Mouse (Mus musculus) heart, embryonic 12.5 days (tissue): ENCODE data around the gene 9230104L09Rik. TPM values are rescaled to one million over a fixed set of nuclear protein-coding genes. Genes with fewer than 3 reads are reported as not detected.

Experiments used
- ATAC-seq: fragments of 200-750 bp; cut with Nextera tagmentation; 2 replicates; pipeline ENCODE4 v1.8.0; 2017; ENCODE audit warnings: moderate TSS enrichment, moderate library complexity; ENCODE audit not compliant: insufficient number of reproducible peaks, low FRiP score
- H3K27ac ChIP-seq: fragments of 300-500 bp; sonication (generic); 2 replicates; pipeline ENCODE4 v1.5.1; 2016; ENCODE audit warnings: mild to moderate bottlenecking, moderate library complexity; ENCODE audit not compliant: poor library complexity, severe bottlenecking
- H3K27me3 ChIP-seq: fragments of 300-500 bp; sonication (generic); replicated peaks from 2 replicates; pipeline ENCODE4 v1.6.1; 2016; ENCODE audit warnings: mild to moderate bottlenecking, moderate library complexity
- H3K36me3 ChIP-seq: fragments of 300-500 bp; sonication (generic); 2 replicates; pipeline ENCODE4 v1.6.1; 2016; ENCODE audit warnings: mild to moderate bottlenecking, moderate library complexity
- H3K4me1 ChIP-seq: fragments of 300-500 bp; sonication (generic); replicated peaks from 2 replicates; pipeline ENCODE4 v1.6.1; 2016; ENCODE audit warnings: mild to moderate bottlenecking
- H3K4me2 ChIP-seq: fragments of 300-500 bp; sonication (generic); 2 replicates; pipeline ENCODE4 v1.6.1; 2016; ENCODE audit warnings: mild to moderate bottlenecking, moderate library complexity
- H3K4me3 ChIP-seq: fragments of 300-500 bp; sonication (generic); 2 replicates; pipeline ENCODE4 v1.5.1; 2016; ENCODE audit warnings: mild to moderate bottlenecking
- H3K9ac ChIP-seq: fragments of 300-500 bp; sonication (generic); 2 replicates; pipeline ENCODE4 v1.6.1; 2016; ENCODE audit warnings: mild to moderate bottlenecking, moderate library complexity
- H3K9me3 ChIP-seq: fragments of 300-500 bp; sonication (generic); replicated peaks from 2 replicates; pipeline ENCODE4 v1.6.1; 2016; ENCODE audit warnings: mild to moderate bottlenecking, moderate library complexity
- WGBS: fragments of 180-500 bp; shearing (Covaris S2); methylation state at CpG from one replicate; pipeline ENCODE4 v1.1.7; 2016; 5-methylcytosine and 5-hydroxymethylcytosine counted together
- polyA plus RNA-seq: library from polyadenylated mRNA; unstranded; fragments of >200 nt; fragmentation: Nextera tagmentation; extraction: Ambion mirVana; gene quantifications from 2 replicates; pipeline ENCODE4 v1.2.1, GENCODE M21; 2016

9230104L09Rik gene
- polyA plus RNA-seq, 1 experiment from 2014 or later, result not detected

DNA sequence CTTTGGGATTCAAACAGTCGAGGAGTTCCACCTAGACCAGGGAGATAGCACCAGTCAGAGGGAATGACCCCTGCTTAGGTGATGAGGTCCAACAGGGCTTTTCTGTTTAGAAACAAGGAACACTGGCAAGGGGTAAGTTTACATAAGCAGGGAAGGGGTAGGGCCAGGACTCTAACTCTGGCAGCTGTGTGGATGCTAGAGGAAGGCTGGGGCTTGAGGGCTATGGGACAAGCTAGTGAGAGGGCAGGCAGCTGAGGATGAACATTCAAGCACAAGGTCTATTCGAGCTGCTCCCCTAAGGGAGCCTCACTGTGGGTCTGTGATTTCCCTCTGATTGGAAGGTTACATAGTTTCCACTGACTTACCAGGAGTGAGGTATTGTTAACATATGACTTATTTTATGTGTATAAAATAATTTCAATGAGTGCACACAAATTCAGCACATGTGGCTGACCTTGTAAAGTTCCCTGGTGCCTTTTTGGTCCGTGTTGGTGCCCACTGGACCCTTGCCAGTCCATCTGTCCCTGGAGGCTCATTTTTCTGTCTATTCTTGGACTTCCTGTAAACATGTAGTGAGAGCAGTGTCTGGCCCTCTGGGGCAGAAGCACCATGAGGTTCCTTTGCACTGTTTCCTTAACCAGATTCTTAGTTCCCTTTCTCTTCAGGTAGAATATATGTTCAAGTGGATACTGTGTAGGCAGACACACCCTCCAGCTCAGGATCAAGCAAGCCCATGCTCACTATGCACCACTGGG is 12.4 kb upstream of the 9230104L09Rik start:
- no peaks in the 10 kb centered on the region for H3K27me3 ChIP-seq
- no peaks in the 10 kb centered on the region for H3K9me3 ChIP-seq
- H3K27ac ChIP-seq, result peak overlapping the region; percentile 20
- no peak for ATAC-seq
- peaks cover 62% of the 10 kb centered on the region for H3K4me1 ChIP-seq
- peaks cover 4% of the 10 kb centered on the region for H3K36me3 ChIP-seq
- no peak overlapping the region for H3K9ac ChIP-seq
- H3K4me3 ChIP-seq, result no peak overlapping the region
- 27% methylated on average over 3 of the region's 3 CpGs for WGBS
- no peak overlapping the region for H3K4me2 ChIP-seq

DNA sequence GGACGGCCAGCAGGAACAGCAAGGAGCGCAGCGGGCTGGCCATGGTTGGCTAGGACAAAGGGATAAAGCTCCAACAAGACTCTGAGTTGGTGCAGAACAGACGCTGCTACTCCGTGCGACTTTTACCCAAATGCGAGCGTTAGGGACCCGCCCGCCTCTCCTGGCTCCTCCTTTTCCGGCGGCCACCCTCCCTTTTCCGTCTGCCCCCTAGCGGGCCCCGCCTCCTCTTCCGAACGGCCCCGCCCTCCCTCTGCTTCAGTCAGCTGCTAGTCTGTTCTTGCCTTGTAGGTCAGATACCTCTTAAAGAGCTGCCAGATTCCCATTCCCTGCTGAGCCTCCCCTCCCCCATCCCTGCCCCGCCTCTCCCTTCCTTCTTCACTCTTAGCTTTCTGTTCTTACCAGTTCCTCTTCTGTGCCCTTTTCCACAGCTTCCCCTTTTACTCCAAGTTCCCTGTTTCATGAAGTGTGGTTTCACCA is 10.5 kb upstream of the 9230104L09Rik start, which contains the start of gene Cst3:
Gene Cst3 (minus strand): TSS at position 358 of the 477 bp plus-strand sequence.
- H3K27me3 ChIP-seq, result no peaks in the 10 kb centered on the region
- peak within 1 kb of the TSS; percentile 93 for H3K9ac ChIP-seq
- H3K9me3 ChIP-seq, result no peaks in the 10 kb centered on the region
- peaks cover 63% of the 10 kb centered on the region for H3K4me1 ChIP-seq
- peak within 1 kb of the TSS; percentile 92 for H3K4me2 ChIP-seq
- peak; percentile 92 for ATAC-seq
- peak within 1 kb of the TSS; percentile 94 for H3K4me3 ChIP-seq
- WGBS, result under 1% methylated on average over 19 of the region's 19 CpGs
- peak within 1 kb of the TSS; percentile 95 for H3K27ac ChIP-seq
- peaks cover 22% of the 10 kb centered on the region for H3K36me3 ChIP-seq

DNA sequence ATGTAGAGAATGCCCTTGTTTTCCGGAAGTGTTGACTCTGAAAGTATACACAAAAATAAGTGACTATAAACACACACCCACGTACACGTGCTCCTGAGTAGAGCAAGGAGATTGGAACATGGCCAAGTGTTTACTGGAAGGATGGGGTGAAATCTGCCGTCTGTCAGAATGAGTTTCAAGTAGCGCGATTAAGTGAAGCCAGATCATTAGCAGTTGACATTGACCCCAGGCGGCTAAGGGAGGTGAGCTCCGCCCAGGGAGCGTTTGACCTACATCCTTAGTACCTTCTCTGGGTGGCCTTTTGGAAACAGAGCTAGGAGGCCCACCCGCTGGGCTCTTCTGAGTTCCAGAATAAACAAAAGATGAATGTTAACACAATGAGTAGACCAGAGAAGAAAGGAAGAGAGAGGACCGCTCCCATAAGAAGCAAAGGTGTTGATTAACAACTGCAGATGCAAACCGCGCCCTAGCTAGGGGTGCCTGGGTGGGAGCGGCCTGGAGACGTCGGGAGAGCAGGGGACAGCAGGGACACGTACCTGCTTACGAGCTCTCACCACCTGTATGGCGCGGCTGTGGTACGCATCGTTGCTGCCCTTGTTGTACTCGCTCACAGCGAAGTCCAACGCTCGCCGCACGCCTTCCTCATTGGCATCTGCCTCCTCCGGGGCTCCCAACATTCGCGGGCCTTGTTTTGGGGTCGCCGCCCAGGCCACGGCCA is 9.9 kb upstream of the 9230104L09Rik start:
- Histone ChIP-seq H3K4me2 (peak overlapping the region; percentile 92), H3K9me3 (no peaks in the 10 kb centered on the region), H3K9ac (peak overlapping the region; percentile 93), H3K27ac (peak overlapping the region; percentile 95), H3K4me1 (peaks cover 61% of the 10 kb centered on the region), H3K27me3 (no peaks in the 10 kb centered on the region), H3K36me3 (peaks cover 23% of the 10 kb centered on the region), H3K4me3 (peak overlapping the region; percentile 94)
- ATAC-seq, result peak; percentile 43
- WGBS, result under 1% methylated on average over 34 of the region's 34 CpGs

DNA sequence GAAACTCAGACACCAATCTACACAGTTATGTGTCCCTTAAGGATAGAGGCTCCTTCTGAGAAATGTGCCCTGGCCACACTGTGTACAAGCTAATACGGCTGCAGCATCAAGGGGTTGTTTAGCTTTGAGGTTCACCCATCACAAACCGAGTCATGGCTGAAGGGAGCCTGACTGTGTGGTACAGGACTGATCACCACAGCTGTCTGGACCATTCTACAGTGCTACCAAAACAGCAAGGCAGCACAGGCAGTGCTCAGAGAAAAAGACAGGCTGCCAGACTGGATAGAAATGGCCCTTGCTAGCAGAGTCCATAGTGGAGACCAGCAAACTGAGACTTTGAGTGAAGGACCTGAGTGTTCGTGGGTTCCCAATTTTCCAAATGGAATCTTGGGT is 9.4 kb upstream of the 9230104L09Rik start:
- H3K4me1 ChIP-seq, result peaks cover 57% of the 10 kb centered on the region
- H3K27me3 ChIP-seq, result no peaks in the 10 kb centered on the region
- H3K36me3 ChIP-seq, result peaks cover 23% of the 10 kb centered on the region
- WGBS, result 23% methylated on average over 3 of the region's 3 CpGs
- no peaks in the 10 kb centered on the region for H3K9me3 ChIP-seq
- ATAC-seq, result no peak
- H3K27ac ChIP-seq, result peak overlapping the region; percentile 95
- H3K4me2 ChIP-seq, result peak overlapping the region; percentile 92
- peak overlapping the region; percentile 93 for H3K9ac ChIP-seq
- peak overlapping the region; percentile 94 for H3K4me3 ChIP-seq

DNA sequence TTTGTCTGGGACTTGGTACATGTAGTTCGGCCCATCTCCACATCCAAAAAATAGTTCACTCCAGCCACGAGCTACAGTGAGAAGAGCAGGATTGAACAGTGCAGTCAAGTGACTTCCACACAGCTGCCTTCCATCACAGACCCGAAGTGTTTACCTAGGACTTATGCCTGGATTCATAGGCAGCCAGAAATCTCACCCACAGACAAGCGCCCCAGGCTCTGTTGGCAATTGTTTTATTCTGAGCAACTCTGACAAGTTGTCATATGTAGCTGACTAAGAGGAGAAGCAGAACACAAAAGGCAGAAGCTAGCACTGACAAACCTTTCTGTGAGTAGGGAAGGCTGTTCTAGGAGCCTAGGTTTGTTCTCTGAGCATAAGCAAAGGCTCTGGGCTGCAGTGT is 8.0 kb upstream of the 9230104L09Rik start:
- Histone ChIP-seq H3K9ac (peak overlapping the region; percentile 93; the same call in 1 of the 2 replicates), H3K9me3 (no peaks in the 10 kb centered on the region), H3K4me2 (peak overlapping the region; percentile 92), H3K36me3 (peaks cover 23% of the 10 kb centered on the region), H3K4me3 (peak overlapping the region; percentile 94), H3K27ac (0 out of 2 replicates have a peak overlapping the region, but pooled peaks have one; percentile 4), H3K27me3 (no peaks in the 10 kb centered on the region), H3K4me1 (peaks cover 43% of the 10 kb centered on the region)
- WGBS, result 57% methylated on average over 4 of the region's 4 CpGs
- no peak for ATAC-seq

DNA sequence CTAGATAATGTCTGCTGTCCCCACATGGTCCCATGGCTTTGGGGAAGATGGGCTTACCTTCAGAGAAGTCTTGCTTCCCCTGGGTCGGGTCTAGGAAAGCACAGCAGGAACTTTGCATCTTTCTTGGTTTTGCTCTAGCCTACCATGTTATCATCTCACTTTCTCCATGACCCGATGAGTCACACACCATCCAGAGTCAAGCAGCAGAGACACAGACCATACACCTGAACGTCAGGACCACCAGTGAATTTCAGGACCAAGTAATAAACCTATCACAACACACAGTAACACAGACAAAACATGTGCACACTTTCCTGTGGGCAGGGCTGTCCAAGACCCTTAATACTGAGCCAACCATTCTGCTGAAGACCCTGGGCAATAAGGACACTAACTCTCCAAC is 5.7 kb upstream of the 9230104L09Rik start:
- ATAC-seq, result no peak
- Histone ChIP-seq H3K9me3 (no peaks in the 10 kb centered on the region), H3K27ac (no peak overlapping the region), H3K4me2 (no peak overlapping the region), H3K4me3 (no peak overlapping the region), H3K9ac (no peak overlapping the region), H3K36me3 (peaks cover 23% of the 10 kb centered on the region), H3K4me1 (peaks cover 28% of the 10 kb centered on the region), H3K27me3 (no peaks in the 10 kb centered on the region)
- WGBS, result 75% methylated on average over 3 of the region's 3 CpGs

DNA sequence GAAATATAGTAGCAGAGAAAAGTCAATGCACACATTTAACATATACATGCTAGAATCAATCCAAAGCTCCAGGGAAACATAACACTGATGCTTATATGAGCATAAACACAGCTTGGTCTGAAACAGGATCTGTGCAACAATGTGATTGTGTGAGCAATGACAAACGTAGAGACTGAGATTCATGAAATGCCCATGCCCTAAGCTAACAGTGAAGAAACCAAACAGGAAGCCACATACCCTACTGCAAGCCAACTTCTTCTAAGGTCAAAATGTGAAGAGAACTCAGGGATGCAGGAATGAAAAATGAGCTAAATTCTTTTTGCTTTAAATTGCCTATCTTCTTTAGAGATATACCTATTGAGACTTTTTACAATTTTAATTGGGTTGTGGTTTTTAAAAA is 4.1 kb upstream of the 9230104L09Rik start:
- Histone ChIP-seq H3K36me3 (peaks cover 23% of the 10 kb centered on the region), H3K27ac (no peak overlapping the region), H3K4me3 (no peak overlapping the region), H3K4me2 (no peak overlapping the region), H3K9ac (no peak overlapping the region), H3K4me1 (peaks cover 32% of the 10 kb centered on the region), H3K9me3 (no peaks in the 10 kb centered on the region), H3K27me3 (no peaks in the 10 kb centered on the region)
- no peak for ATAC-seq
- 69% methylated on average over 1 of the region's 1 CpGs for WGBS

DNA sequence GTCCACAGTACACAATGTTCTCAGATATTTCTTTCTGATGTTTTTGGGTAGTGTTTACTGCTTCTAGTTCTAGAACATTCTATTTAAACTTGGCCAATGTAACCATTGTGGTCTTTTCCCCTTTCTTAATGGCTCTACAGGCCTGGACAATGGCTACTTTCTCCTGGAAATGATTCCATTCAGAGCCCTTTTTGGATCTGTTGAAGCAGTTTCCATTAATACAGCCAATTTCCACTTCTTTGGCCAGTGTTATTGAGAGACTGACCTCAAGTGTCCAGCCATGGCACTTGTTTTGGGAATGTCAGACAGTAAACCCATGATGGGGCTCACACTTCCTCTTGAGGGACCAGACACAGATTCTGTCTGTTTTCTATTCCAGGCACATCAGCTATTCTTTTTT is 3.1 kb downstream of the 9230104L09Rik start:
- Histone ChIP-seq H3K9me3 (no peaks in the 10 kb centered on the region), H3K27me3 (no peaks in the 10 kb centered on the region), H3K9ac (no peak overlapping the region), H3K4me1 (peaks cover 22% of the 10 kb centered on the region), H3K4me2 (no peak overlapping the region), H3K36me3 (no peaks in the 10 kb centered on the region), H3K4me3 (no peak overlapping the region), H3K27ac (no peak overlapping the region)
- no peak for ATAC-seq

DNA sequence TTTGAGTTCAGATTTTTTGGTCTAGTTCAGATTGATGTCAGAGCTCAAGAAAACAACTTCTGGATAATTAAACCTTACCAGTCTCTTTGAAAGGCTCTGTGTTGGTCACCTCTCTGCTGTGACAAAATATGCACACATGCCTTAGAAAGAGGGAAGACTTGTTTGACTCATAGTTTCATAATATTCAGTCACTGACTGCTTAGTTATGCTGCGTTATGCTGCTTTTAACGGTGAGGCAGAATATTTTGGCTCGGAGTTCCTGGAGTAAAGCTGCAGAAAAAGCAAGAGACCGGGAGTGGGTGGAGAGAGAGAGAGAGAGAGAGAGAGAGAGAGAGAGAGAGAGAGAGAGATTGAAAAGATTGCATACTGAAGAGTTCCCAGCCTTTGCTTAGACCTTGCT is 3.8 kb downstream of the 9230104L09Rik start:
- H3K9ac ChIP-seq, result no peak overlapping the region
- no peak overlapping the region for H3K27ac ChIP-seq
- H3K4me2 ChIP-seq, result no peak overlapping the region
- 77% methylated on average over 4 of the region's 4 CpGs for WGBS
- H3K36me3 ChIP-seq, result no peaks in the 10 kb centered on the region
- H3K27me3 ChIP-seq, result no peaks in the 10 kb centered on the region
- no peaks in the 10 kb centered on the region for H3K9me3 ChIP-seq
- ATAC-seq, result no peak
- peaks cover 23% of the 10 kb centered on the region for H3K4me1 ChIP-seq
- no peak overlapping the region for H3K4me3 ChIP-seq

DNA sequence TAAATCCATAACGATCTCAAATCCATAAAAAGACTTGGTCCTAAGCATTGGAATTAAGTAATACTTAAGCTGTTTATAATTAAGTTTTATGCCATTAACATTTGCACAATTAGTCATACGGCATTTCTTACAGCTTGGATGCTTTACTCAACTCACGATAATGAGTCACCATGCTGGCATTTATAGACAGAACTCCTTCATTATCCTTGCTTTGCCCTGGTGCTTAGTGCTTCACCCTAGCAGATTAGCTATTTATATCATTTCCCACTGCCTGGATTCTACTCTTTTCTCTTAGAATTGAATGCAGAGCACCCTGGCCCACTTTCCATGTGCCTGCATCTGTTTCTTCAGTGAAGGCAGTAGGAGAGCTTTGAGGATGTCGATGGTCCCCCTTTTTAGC is 7.3 kb downstream of the 9230104L09Rik start:
- no peak for ATAC-seq
- peaks cover 10% of the 10 kb centered on the region for H3K4me1 ChIP-seq
- 65% methylated on average over 4 of the region's 4 CpGs for WGBS
- no peaks in the 10 kb centered on the region for H3K36me3 ChIP-seq
- no peak overlapping the region for H3K4me3 ChIP-seq
- peaks cover 4% of the 10 kb centered on the region; the same call in 1 of the 2 replicates for H3K9me3 ChIP-seq
- H3K4me2 ChIP-seq, result no peak overlapping the region
- H3K27me3 ChIP-seq, result no peaks in the 10 kb centered on the region
- H3K9ac ChIP-seq, result no peak overlapping the region
- H3K27ac ChIP-seq, result no peak overlapping the region; the same call in 1 of the 2 replicates
